Mouse (Mus musculus) midbrain, embryonic 14.5 days (tissue): Measurements from ENCODE around the gene Vps39. TPM values are rescaled to one million over a fixed set of nuclear protein-coding genes. Genes with fewer than 3 reads are reported as not detected.
A peak's percentile ranks its signal among the peaks of the same experiment; 100 is the strongest.

Experiments used
- ATAC-seq: fragments of 200-750 bp; cut with Nextera tagmentation; 2 replicates; pipeline ENCODE4 v1.8.0; 2017; ENCODE audit warnings: moderate number of reproducible peaks, moderate library complexity; ENCODE audit not compliant: low FRiP score, low TSS enrichment
- DNase-seq: peaks from one replicate; pipeline ENCODE4 v3.0.0-alpha.2; 2015
- H3K27ac ChIP-seq: fragments of 300-500 bp; sonication (generic); replicated peaks from 2 replicates; pipeline ENCODE4 v1.5.1; 2014; ENCODE audit warnings: mild to moderate bottlenecking, low read depth, low read length, moderate library complexity
- H3K27me3 ChIP-seq: fragments of 300-500 bp; sonication (generic); 2 replicates; pipeline ENCODE4 v1.6.1; 2014; ENCODE audit warnings: low read length, control low read depth, mixed read lengths; ENCODE audit not compliant: control insufficient read depth, insufficient read depth
- H3K36me3 ChIP-seq: fragments of 300-500 bp; sonication (generic); 2 replicates; pipeline ENCODE4 v1.6.1; 2014; ENCODE audit warnings: low read length, control low read depth; ENCODE audit not compliant: control insufficient read depth, insufficient read depth
- H3K4me1 ChIP-seq: fragments of 300-500 bp; sonication (generic); 2 replicates; pipeline ENCODE4 v1.6.1; 2014; ENCODE audit warnings: mild to moderate bottlenecking, antibody characterized with exemption, low read length, control low read depth; ENCODE audit not compliant: control insufficient read depth, insufficient read depth
- H3K4me2 ChIP-seq: fragments of 300-500 bp; sonication (generic); 2 replicates; pipeline ENCODE4 v1.6.1; 2014; ENCODE audit warnings: mild to moderate bottlenecking, low read length, moderate library complexity
- H3K4me3 ChIP-seq: fragments of 300-500 bp; sonication (generic); replicated peaks from 2 replicates; pipeline ENCODE4 v1.5.1; 2014; ENCODE audit warnings: low read depth, low read length
- H3K9ac ChIP-seq: fragments of 300-500 bp; sonication (generic); replicated peaks from 2 replicates; pipeline ENCODE4 v1.6.1; 2014; ENCODE audit warnings: mild to moderate bottlenecking, low read length, moderate library complexity
- H3K9me3 ChIP-seq: fragments of 300-500 bp; sonication (generic); 2 replicates; pipeline ENCODE4 v1.6.1; 2016; ENCODE audit warnings: low read length, control low read depth, mixed read lengths; ENCODE audit not compliant: control insufficient read depth
- WGBS: fragments of 180-500 bp; shearing (Covaris S2); extraction: QIAGEN DNeasy Blood & Tissue Kit; methylation state at CpG from one replicate; pipeline ENCODE4 v1.1.7; 2014; 5-methylcytosine and 5-hydroxymethylcytosine counted together
- polyA plus RNA-seq: library from polyadenylated mRNA; unstranded; fragments of >200 nt; fragmentation: Nextera tagmentation; extraction: Ambion mirVana; gene quantifications from 2 replicates; pipeline ENCODE4 v1.2.1, GENCODE M21; 2014

Vps39 gene
- polyA plus RNA-seq, 1 experiment from 2014 or later, result 55.5 TPM

DNA sequence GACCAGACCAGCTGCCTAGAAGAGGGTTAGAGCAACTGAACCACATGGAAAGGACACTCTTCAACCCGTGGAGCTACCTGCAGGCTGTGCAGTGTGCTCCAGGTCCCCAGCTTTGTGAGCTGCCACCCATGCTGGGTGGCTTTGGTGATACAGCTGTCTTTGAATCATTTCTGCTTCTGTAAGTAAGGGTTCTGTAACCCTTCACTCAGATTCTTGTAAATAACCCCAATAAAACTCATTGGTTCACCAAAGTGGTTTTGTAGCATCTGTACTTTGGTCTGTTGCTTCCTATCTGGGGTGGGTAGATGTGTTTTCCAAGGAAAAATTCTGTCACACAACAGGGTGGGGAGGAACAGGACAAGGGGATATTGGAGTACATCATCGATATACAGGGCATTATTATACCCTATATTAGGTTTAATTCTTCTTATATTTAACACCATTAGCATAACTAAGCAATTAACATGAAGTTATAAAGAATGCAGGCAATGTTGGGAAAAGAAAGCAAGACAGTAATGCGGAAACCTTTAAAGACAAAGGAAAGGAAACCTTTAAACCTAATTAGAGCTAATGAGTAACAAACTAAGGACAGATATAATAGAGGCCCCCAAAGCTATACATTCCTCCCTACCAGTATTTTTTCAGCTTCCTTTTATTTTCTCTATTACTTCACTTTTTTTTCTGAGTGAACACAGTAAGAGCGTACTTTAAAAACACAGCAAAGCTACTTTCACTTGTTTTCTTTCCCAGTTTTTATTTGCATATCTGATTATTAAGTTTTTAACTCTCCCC is 14.7 kb upstream of the Vps39 start:
- no peak overlapping the region for H3K4me3 ChIP-seq
- no peak overlapping the region for H3K27ac ChIP-seq
- H3K27me3 ChIP-seq, result no peaks in the 10 kb centered on the region
- DNase-seq, result no peak
- H3K9me3 ChIP-seq, result no peaks in the 10 kb centered on the region
- no peaks in the 10 kb centered on the region for H3K4me1 ChIP-seq
- H3K4me2 ChIP-seq, result no peak overlapping the region
- no peak overlapping the region for H3K9ac ChIP-seq
- peaks cover 70% of the 10 kb centered on the region for H3K36me3 ChIP-seq
- no peak for ATAC-seq
- WGBS, result 95% methylated on average over 4 of the region's 4 CpGs

DNA sequence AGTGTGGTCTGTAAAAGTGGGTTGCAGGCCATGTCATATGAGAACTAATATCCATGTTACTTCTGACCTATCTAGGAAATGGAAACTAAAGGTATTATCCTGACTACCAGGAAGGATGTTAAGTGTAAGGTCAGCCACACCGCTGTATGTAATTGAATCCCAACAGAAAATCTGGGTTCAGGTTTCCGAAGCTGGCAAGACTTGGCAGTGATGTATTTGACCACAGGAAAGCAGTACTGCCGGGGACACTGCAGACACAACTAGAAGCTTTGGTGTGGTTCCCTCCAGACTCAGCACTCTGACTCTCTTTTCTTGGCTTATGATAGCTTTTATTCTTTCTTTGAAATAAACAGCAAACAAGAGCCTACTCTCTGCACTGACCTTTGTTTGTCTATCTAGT is 13.6 kb upstream of the Vps39 start:
- no peak overlapping the region for H3K4me2 ChIP-seq
- no peak overlapping the region for H3K4me3 ChIP-seq
- H3K9ac ChIP-seq, result no peak overlapping the region
- no peaks in the 10 kb centered on the region for H3K4me1 ChIP-seq
- H3K27ac ChIP-seq, result no peak overlapping the region
- DNase-seq (no peak), ATAC-seq (no peak)
- 97% methylated on average over 3 of the region's 3 CpGs for WGBS
- H3K27me3 ChIP-seq, result no peaks in the 10 kb centered on the region
- H3K9me3 ChIP-seq, result no peaks in the 10 kb centered on the region
- H3K36me3 ChIP-seq, result peaks cover 71% of the 10 kb centered on the region

DNA sequence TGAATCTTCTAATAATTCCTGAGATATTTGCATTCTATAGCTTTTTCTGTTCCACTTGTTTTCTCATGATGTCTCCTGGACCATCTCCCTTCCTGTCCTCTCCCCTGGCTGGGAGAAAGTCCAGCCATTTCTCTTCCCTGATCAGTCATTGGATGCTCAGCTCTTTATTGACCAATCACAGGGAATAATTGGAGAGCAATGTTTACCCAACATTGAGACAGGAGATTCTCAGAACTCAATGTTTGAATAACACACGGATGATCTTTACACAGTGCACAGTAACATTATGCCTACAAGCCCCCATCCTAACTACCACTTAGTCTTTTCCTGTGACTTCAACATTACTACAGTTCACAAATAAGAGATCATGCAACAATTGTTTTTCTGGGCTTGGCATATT is 7.5 kb upstream of the Vps39 start:
- ATAC-seq, result no peak
- Histone ChIP-seq H3K9ac (no peak overlapping the region), H3K4me3 (no peak overlapping the region), H3K27me3 (no peaks in the 10 kb centered on the region), H3K36me3 (peaks cover 61% of the 10 kb centered on the region), H3K9me3 (no peaks in the 10 kb centered on the region), H3K4me2 (no peak overlapping the region), H3K4me1 (no peaks in the 10 kb centered on the region), H3K27ac (no peak overlapping the region)
- 85% methylated on average over 1 of the region's 1 CpGs for WGBS
- DNase-seq, result no peak

DNA sequence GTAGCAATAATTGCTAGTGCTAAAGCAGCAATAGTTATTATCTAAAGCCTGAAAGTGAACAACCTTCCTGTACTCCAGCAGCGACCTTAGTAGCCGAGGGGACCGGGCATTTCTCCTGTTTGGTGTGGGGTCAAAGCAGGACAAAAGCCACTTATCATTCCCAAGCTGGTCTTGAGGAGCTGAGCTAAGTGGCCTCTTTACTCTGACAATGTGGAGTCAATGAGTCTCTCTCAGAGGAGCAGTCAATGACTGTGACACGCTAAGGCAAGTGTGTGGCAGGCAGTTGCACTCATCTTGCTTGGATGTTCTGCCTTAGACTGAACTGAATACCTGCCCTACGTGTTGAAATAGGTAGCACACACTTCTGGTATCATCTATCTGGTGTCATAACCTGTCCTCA is 1.6 kb downstream of the Vps39 start:
- DNase-seq (no peak), ATAC-seq (no peak)
- Histone ChIP-seq H3K27ac (no peak overlapping the region), H3K4me1 (peaks cover 19% of the 10 kb centered on the region), H3K27me3 (no peaks in the 10 kb centered on the region), H3K4me2 (no peak overlapping the region), H3K9me3 (no peaks in the 10 kb centered on the region), H3K9ac (no peak overlapping the region), H3K4me3 (no peak overlapping the region), H3K36me3 (peaks cover 43% of the 10 kb centered on the region)
- 83% methylated on average over 5 of the region's 5 CpGs for WGBS

DNA sequence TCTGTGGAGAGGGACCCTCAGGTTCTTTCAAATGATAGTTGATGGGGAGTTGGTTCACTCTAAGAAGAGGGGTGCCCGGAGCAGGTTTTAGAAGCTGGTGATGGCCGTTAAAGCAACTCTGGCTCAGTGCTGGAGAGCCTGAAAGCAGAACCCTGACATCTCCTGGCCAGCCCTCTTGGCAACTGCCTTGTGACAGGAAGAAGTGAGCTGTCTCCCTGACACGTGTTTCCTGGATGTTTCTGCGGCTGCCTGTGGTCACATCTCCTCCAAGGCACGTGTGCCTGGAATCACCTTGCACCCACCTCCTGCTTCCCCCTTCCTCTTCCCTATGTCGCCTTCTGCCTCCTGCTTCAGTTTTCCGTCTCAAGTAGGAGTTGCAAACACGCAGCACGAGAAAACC is 4.8 kb downstream of the Vps39 start:
- ATAC-seq, result no peak

DNA sequence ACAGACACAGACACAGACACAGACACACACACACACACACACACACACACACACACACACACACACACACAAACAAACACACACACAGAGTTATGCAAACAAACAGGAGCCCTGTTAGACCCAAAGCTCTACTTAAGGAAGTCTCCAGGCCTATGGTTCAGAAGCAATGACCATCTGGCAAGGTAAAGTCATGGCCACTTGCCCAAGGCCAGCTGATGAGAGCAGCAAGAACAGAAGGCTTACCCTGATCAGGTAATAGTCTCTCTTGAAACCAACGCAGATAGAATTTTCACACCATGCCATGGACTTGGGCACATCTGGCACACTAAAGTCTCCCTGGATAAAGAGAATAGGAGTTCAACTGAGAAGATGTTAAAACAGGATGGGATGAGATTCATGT is 11.2 kb downstream of the Vps39 start:
- WGBS, result 94% methylated on average over 1 of the region's 1 CpGs
- Histone ChIP-seq H3K36me3 (peaks cover 90% of the 10 kb centered on the region), H3K4me3 (no peak overlapping the region), H3K4me1 (no peaks in the 10 kb centered on the region), H3K9me3 (no peaks in the 10 kb centered on the region), H3K4me2 (no peak overlapping the region), H3K9ac (no peak overlapping the region), H3K27me3 (no peaks in the 10 kb centered on the region), H3K27ac (no peak overlapping the region)
- no peak for ATAC-seq
- DNase-seq, result no peak

More for the DNA sequence above, 4.8 kb downstream of the Vps39 start:
- Histone ChIP-seq H3K27me3 (no peaks in the 10 kb centered on the region), H3K9ac (no peak overlapping the region), H3K4me3 (no peak overlapping the region), H3K36me3 (peaks cover 61% of the 10 kb centered on the region), H3K9me3 (no peaks in the 10 kb centered on the region), H3K27ac (no peak overlapping the region), H3K4me1 (peaks cover 19% of the 10 kb centered on the region), H3K4me2 (no peak overlapping the region)
- no peak for DNase-seq
- WGBS, result 86% methylated on average over 9 of the region's 9 CpGs

DNA sequence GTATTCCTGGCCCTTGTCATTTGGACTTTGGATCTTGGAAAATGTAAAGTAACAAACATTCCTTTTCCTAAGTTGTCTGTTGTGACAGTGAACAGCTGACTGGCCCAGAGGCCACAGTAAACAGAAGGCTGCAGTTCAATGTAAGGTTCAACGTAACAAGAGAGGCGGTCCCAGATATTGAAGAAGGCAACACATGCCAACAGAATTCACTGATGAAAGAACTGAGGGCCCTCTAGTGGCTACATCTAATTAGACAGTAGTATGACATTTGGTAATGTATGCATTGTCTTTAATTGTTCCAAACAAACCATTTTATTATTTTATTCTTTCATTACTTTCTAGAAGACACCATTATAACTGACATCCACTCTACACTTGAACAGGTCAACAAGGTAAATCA is 15.1 kb downstream of the Vps39 start:
- Histone ChIP-seq H3K36me3 (peaks cover 87% of the 10 kb centered on the region), H3K4me3 (no peak overlapping the region), H3K4me2 (no peak overlapping the region), H3K27me3 (no peaks in the 10 kb centered on the region), H3K27ac (no peak overlapping the region), H3K4me1 (no peaks in the 10 kb centered on the region), H3K9me3 (no peaks in the 10 kb centered on the region), H3K9ac (no peak overlapping the region)
- no peak for ATAC-seq
- peak; percentile 41 for DNase-seq
- 89% methylated on average over 2 of the region's 2 CpGs for WGBS

DNA sequence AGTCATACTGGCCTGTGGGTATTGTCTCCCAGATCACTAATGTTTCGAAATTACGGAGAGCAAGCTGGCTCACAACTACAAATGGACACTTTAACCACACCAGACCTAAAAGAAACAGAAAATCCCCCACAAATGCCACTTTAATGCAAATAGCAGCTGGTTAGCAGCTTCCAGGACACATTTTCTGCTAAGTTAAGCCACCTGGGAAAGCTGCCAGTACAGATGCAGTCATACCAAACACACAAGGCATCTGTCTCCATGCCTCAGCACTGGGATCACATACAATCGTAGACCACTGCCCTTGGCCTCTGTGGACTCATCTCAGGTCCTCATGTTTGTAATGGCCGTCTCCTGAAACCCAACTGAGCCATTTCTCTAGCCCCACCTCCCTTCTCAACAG is 21.4 kb downstream of the Vps39 start:
- ATAC-seq (no peak), DNase-seq (no peak)
- Histone ChIP-seq H3K4me1 (no peaks in the 10 kb centered on the region), H3K27me3 (no peaks in the 10 kb centered on the region), H3K9ac (no peak overlapping the region), H3K4me2 (no peak overlapping the region), H3K9me3 (no peaks in the 10 kb centered on the region), H3K27ac (no peak overlapping the region), H3K4me3 (no peak overlapping the region), H3K36me3 (peaks cover 76% of the 10 kb centered on the region)
- WGBS, result 95% methylated on average over 4 of the region's 4 CpGs

DNA sequence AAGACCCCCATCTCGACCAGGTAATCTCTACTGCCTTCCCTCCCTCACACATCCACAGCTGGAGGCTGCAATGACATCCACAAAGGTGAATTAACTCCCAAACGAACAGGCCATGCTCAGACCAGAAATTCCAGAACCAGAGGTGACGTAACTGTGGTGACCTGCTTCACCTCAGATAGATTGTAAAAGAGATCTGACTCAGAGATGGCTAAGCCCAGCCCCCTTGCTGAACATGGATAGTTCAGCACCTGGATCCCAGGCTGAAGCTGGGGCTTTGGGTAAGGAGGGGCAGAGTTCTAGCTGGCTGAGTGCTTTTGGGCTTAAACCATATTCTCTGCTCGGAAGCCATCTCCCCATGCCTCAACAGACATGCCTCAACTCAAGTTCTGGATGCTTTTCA is 37.9 kb downstream of the Vps39 start:
- Histone ChIP-seq H3K27me3 (no peaks in the 10 kb centered on the region), H3K4me2 (no peak overlapping the region), H3K36me3 (peaks cover 41% of the 10 kb centered on the region), H3K27ac (no peak overlapping the region), H3K4me1 (no peaks in the 10 kb centered on the region), H3K9ac (no peak overlapping the region), H3K9me3 (no peaks in the 10 kb centered on the region), H3K4me3 (no peak overlapping the region)
- DNase-seq, result no peak
- 82% methylated on average over 4 of the region's 4 CpGs for WGBS
- ATAC-seq, result no peak
